Mouse (Mus musculus): ENCODE measurements around the gene Arfgef2.
A peak's percentile ranks its signal among the peaks of the same experiment; 100 is the strongest.

Gene Arfgef2

DNA sequence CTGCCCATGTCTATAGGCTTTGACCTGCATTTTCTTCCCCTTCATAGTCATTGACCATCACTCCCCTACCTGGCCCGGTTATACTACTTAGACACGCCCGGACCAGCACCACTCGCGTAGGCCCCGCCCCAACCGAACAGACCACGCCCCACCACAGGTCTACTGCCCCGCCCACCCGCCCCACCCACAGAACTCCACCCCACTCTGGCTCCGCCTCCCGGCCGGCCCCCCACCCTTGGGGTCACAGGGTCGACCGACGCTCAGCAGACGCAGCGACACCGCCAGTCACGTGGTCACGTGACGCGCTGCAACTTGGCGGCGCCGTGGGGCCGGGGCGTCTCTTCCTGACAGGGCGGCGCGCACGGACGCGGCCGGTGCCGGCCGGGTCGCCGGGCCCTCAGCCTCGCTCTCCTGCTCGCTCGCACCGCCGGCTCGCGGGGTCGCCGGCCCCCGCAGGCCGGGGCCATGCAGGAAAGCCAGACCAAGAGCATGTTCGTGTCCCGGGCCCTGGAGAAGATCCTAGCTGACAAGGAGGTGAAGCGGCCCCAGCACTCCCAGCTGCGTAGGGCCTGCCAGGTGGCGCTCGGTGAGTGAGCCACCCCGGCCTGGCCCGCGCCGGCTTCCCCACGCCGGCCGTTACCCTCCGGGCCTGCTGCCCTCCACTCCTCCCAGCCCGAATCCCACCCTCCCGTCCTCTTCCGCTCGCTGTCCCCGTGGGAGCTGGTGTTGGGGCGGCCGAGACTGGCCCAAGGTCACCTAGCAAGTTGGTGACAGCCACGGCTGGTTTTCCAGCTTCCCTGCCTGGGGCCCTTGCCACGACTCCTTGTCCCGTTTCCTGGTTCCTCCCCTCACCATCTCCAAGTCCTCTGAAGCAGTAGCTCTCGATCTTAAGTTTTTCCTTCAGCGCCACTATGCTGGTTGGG lies at the start of gene Arfgef2:
Gene Arfgef2, plus strand, starts transcription at position 339 of the 923 bp plus-strand sequence.
- DNase-seq (ENCODE audit: low spot score in 2 of 2): peak; percentile 77 to 85

DNA sequence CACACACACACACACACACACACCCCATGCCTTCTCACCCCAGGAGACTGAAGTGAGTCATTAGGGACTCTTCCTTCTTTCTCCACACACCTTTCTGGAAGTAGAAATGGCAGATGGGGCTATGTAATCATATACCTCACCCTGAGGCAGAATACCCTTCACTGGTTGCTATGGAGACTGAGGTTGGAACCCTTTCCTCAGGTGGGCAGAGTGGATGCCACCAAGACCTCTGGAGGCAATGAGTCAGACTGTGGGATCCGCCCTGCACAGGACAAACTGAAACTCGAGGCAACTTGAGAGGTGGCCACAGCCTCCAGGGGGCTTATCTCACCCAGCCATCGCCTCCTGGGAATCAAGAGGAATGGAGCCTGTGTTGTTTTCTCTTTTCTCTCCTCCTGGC lies 47.4 kb upstream of the Arfgef2 start:
- no peak for DNase-seq (ENCODE audit: low spot score in 2 of 2)

DNA sequence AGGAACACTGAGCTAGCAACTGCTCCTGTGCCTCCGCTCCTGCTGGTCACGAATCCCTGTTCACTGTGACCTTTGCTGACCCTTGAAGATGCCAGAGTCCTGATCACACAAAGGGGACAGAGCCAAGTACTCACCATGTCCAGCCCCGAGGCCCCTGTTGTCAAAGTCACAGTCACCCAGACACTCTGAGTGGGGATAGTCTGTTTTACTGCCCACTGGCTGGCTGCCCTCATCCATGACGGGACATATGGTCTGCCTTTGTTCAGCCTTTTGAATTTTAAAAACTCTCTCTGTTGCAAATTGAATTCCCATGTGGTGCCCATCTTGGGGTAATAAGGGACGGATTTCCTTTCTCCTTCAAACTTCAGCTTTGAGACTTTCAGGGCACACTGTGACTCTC lies 41.3 kb upstream of the Arfgef2 start:
- peak in 1 of 2 experiments; percentile 13 for DNase-seq (ENCODE audit: low spot score in 2 of 2)

DNA sequence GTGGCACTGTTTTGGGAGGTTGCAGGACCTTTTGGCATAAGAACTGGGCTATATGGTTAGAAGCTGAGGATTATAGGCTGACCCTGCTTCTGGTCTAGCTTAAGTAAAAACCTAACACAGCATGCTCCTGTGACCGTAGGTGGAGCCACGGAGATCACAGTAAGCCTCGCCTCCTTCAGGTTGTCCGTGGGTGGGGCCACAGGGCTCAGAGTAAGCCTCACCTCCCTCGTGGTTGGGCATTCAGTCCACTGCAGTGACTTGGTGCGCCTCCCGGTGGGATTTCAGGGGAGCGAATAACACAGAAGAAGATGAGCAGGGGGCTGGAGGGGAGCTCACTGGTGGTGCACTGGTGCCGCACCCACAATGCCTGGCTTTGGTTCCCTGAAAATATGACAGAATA lies 37.8 kb upstream of the Arfgef2 start:
- DNase-seq (ENCODE audit: low spot score in 2 of 2): no peak

DNA sequence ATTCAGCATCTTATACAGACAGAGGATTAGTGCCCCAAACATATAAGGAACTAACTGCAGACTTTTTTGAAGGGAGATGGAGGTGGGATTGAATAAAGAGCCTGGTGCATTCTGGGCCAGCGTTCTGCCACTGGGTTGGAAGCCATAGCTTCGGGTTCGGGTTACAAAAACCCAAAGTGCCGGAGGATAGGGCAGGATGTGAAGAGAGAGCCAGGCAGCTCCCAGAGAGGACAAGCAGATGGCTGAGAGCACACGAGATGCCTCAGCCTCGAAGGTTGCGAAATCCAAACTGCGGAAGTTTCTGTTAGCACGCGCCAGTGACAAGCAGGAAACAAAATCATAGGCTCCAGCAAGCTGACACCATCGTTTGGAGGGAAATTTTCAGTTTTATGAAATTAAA lies 34.0 kb upstream of the Arfgef2 start:
- no peak for DNase-seq (ENCODE audit: low spot score in 2 of 2)

DNA sequence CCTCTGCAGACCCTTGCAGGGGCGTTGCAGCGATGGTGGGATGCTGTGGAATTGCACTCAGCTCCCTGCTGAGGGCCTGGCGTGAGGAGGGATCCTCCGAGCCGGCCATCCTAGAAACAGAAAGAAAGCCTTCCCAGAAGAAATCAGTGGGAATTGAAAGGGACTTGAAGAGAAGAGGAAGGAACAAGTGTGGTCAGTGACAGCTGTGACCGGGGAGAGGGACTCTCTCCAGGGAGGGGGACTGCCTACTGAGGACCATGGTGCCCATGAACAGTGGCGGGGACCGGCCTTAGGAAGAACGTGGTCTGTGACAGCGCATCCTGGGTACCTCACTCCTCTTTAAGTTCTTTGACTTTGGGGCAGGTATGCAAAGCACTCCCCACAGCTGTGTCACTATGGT lies 31.8 kb upstream of the Arfgef2 start:
- no peak for DNase-seq (ENCODE audit: low spot score in 2 of 2)

DNA sequence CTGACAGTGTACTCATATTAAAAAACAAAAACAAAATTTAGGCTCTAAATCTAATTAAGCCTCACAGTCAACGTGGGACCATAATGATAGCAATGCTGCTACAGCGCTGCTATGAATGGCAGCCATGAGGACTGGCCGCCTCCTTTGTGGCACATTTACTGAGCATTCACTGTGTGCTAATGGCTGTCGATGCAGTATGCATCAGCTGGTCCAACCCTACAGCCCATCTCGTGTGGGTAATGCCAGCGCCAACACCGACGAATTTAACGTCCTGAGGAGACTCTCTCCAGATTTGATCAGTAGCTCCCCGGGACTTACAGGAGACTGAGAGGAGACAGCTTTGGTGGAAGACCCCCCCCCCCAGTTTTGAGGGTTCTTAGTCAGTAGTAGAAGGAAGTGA lies 31.1 kb upstream of the Arfgef2 start:
- no peak for DNase-seq (ENCODE audit: low spot score in 2 of 2)

DNA sequence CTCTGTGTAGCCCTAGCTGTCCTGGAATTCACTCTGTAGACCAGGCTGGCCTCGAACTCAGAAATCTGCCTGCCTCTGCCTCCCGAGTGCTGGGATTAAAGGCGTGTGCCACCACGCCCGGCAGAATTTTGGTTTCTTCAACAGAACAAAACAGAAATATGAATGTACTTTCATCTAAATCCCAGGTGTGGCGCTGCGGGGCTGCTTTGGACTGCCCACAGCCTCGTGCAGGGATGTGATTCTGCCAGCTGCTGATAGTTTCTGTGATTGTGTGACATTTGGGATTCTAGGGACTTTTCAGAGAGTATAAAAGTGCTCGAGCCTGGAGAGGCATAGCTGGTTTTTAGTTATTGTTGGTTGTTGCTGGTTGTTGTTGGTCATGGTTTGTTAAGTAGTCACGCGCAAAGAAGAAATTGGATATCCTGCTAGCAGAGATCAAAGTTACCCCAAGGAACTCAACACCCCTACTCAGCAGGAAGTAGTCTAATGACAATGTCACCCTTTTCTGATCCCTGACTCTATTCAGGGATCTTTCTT lies 30.0 kb upstream of the Arfgef2 start:
- DNase-seq (ENCODE audit: low spot score in 2 of 2): no peak

DNA sequence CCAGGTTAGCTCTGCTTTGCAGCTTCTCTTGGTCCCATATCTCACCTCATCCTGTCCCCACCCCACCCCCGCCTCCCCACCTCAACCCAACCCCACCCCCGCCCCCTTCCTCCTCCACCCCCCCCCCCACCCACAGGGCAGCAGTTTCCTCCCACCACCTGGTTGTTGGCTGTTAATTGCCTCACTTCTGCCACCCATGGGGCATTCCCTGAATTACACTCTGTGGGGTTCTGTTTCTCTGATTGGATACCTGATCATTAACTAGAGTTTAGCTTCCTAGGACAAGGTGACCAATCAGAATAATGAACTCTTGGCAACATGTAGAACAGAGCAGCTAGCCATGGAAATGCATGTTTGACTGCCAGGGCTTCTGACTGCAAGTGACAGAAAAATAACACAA lies 29.1 kb upstream of the Arfgef2 start:
- no peak for DNase-seq (ENCODE audit: low spot score in 2 of 2)

DNA sequence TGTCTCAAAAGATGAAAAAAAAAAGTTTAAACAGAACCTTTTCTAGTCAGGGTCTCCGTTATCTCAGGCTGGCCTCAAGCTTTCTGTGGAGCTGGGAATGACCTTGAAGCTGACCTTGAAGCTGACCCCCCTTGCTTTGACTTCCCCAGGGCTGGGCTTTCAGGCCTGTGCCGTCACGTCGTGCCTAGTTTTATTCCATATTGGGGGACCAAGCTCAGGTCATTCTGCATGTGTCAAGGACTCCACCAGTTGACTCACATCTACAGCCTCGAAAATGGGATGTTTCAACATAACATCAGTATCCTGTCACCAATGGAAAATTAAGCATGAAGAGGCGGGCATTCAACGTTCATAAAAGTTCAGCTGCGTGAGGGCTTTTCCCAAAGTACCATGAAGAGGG lies 25.4 kb upstream of the Arfgef2 start:
- DNase-seq (ENCODE audit: low spot score in 2 of 2): no peak

DNA sequence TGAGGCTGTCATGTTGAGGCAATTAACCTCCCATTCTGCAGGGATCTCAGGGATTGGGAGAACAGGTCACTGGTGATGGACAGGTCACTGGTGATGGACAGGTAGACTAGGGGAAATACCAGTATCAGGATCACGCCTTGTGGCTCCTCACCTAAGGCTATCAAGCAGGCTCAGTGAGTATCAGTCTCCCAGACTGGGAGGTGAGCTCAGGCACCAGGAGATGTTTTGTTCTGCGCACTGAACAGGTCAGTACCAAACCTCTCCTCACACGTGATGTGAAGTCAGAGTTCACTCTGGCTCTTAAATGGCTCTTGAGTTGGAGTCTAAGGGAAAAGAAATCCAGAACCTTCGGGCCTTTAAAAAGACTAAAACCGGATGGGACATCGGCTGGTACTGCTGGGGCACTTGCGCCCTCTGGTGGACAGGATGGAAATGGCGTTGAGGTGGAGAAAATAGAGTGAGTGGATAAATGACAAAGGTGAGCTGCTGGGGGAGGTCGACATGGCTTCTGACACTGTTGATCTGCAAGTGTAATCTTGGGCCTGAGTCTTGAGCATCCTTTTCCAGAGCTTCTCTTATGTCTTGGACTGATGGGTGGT lies 24.3 kb upstream of the Arfgef2 start:
- DNase-seq (ENCODE audit: low spot score in 2 of 2): peak; percentile 78 to 87

DNA sequence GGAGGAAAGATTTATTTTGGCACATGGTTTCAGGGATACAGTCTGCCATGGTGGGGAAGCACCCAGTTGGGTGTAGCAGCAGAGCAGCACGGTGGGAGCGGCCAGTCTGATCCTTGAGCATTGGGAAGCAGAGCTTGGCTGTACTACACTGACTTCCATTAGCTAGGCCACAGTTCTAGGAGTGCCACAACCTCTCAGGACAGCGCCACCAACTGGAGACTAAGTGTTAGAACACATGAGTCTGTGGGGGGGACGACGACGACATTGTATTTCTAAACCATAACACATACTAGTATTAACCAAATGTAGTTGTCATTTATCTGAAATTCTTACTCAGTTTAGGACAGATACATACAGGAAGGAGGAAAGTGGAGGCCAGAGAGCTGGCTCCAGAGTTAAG lies 21.0 kb upstream of the Arfgef2 start:
- no peak for DNase-seq (ENCODE audit: low spot score in 2 of 2)

DNA sequence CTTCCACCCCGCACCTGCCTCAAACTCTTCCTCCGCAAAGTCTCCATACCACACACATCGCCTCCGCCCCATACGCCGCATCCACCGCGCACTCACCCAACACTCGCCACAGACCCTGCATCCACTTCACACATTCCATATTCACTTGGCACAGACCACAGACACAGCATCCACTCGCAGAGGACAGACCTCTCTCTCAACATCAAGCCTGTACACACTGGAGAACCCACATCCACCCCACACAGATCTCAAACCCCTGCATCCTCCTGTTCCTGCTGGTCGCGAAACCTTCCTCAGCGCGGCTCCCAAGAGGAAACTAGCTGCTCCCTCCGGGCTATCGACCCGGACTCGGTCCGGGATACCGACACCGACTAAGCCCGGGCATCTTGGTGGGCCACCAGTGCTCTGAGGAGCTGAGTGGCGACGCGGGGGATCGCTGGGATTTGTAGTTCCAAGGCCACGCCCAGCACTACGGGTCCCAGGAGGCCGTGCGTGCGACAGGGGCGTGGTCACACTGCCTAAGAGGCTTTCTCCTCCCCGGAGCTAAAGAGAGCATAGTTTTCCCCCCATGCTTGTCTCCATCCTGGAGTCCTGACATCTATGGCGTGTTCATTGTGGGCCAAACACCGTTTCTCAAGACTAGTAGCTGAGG lies 18.9 kb upstream of the Arfgef2 start:
- peak; percentile 93 to 96 for DNase-seq (ENCODE audit: low spot score in 2 of 2)

DNA sequence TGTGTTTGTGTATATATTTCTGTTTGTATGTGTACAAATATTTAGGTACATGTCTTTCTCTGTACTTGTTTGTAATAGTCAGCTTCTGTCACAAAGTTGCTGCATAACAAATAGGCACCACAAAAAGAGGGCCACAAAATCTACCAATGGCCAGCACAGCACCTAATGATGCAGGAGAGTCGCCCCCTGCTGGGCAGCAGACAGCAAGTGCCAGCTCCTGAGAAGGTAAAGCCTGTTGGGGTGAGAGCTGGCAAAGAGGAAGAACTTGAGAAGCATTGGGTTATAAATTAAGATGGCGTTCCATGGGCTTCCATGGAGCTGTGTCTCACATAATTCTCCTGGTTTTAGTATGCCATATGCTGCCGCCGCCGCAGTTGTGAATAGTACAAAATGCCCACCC lies 13.7 kb upstream of the Arfgef2 start:
- no peak for DNase-seq (ENCODE audit: low spot score in 2 of 2)

DNA sequence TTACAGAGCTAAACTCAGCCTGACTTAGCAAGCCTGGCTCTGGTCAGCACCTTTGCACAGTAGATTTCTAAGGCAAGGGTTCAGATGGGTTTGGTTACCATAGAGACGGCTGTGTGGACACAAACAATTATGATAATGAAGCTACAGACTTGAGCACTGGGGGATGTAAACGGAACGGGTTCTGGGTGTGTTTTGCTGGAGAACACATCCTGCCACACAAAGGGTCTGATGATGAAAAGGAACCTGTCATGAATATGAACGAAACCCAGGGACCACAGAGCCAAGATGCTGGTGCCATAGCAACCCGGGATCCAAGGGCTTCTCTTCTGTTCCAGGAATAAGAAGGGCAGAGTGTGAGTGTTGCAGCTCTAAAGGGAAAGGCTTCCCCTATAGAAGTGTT lies 13.0 kb upstream of the Arfgef2 start, which contains the start of gene Trp53rkb:
Gene Trp53rkb, plus strand, starts transcription at position 177 of the 400 bp plus-strand sequence.
- no peak for DNase-seq (ENCODE audit: low spot score in 2 of 2)

DNA sequence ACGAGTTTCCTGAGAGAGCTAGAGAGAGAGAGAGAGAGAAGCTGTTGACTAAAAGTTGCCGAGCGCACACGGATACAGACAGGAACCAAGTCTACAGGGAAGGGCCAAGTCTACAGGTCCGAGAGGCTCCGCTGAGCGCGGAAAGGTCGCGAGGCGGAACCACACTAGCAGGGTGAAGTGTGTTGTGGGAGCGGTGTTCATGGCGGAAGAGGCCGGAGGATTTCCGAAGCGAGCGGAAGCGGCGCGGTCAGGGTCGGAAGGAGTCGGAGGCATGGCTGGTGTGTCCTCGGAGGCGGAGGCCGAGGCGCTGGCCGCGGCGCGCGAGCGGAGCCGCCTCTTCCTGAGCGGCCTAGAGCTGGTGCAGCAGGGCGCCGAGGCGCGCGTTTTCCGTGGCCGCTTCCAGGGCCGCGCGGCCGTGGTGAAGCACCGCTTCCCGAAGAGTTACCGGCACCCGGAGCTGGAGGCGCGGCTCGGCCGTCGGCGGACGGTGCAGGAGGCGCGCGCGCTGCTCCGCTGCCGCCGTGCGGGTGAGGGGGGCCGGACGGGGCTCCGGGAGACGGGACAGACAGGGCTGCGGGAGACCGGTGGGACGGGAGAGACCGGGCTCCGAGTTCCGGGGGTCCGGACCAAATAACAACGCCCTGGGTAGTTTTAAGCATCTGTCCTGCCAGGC lies 11.7 kb upstream of the Arfgef2 start:
- DNase-seq (ENCODE audit: low spot score in 2 of 2): peak; percentile 85 to 86

DNA sequence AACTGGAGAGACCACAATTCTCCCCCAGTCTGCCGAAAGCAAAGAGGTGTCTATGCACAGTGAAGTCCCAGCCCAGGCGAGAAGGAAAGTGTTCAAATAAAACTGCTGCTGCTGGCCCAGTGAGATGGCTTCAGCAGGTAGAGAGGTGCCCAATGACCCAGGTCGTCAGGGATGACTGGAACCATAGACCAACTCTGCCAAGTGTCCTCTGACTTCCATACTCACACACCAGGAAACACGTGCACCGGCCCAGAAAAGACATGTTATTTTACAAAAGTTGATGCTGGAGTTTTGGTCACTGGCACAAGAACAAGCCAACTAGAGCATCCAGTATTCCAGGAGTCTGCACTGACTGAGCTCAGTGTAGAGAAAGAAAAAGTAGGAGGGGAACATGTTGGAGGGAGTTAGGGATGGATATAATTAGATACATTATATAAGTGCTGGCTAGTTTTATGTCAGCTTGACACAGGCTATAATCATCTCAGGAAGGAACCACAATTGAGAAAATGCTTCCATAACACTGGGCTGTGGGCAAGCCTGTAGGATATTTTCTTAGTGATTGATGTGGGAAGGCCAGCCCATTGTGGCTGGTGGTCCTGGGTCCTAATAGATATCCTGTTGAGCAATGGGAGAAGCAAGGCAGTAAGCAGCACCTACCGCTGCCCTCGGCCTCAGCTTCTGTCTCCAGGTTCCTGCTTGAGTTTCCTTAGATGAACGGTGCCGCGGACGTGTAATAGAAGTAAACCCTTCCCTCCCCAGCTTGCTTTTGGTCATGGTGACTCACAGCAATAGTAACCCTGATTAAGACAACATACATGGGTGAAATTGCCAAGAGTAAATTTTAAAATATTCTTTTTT lies 5.5 kb upstream of the Arfgef2 start:
- peak in 1 of 2 experiments; percentile 46 for DNase-seq (ENCODE audit: low spot score in 2 of 2)

DNA sequence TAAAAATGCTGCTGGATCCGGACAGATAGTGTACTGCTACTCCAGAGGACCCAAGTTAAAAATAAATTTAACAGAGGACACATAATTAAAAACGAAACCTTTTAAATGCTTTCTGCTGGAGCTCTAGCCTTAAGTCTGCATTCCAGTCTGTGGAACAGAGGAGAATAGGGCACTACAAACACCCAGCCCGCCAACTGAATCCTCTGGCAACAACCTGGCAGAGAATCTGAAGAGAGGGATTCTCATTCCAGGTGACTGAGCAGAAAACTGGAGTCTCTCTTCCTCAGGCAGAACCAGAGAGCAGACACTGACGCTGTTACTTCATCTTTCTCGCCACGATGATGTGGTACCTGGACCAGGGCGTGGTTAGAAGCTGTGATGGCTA lies 4.9 kb upstream of the Arfgef2 start:
- DNase-seq (ENCODE audit: low spot score in 2 of 2): peak in 1 of 2 experiments; percentile 45

DNA sequence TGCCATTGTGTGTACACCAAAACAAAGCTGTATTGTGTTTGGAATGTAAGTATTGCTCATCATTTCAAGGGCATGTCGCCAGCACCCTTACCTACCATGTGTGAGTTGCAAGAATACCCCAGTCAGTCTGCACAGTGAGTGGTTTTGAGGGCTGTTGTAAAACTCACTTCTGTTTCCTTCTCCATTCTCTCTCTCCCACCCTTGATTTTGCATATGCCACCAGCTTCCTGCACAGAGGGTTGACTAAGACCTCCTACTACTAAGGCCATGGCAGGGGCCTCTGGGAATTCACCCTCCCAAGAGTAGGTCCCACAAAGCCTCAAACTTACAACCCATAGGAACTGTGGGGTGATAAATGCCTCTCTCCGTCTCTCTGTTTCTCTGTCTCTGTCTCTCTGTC lies 4.0 kb upstream of the Arfgef2 start:
- DNase-seq (ENCODE audit: low spot score in 2 of 2): no peak

DNA sequence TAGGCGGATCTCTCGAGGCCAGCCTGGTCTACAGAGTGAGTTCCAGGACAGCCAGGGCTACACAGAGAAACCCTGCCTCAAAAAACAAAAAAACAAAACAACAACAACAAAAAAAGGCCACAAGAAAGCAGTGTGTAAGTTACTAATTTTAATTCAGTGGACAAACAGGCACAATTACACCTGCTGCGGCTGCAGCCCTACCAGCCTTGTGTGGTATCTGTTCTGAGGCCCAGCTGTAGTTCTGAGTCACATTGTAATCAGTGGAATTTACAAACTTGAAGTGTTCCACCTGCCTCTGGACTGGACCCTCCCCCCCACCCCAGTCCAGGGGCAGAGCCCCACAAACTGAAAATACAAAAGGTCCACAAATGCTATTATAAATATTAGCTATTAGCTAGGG lies 2.1 kb upstream of the Arfgef2 start:
- DNase-seq (ENCODE audit: low spot score in 2 of 2): no peak

DNA sequence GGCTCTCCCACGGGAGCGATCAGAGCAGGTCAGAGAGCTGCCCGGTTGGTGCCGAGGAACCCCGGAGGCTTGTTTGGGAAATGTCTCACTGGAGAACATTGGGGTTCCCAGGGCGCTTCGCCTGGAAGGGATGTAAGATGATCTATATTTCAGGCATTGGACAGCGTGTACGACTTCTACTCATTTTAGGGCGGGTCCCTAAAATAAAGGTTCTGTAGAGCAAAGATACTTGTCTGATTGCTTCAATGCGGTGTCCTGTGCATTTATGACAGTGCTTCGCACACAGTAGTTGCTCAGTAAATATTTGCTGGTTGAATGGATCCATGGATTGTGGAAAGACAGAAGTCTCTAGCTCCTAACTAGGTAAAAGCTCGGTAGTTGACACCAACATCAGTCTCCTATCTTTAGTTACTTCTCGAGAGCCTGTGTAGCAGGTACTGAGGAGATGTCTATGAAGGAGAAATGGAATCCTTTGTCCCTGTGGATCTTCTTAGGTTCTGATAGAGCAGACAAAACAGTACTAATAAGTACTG lies 851 bp downstream of the Arfgef2 start:
- DNase-seq (ENCODE audit: low spot score in 2 of 2): no peak
